Mouse (Mus musculus) CH12.LX (cell line): ENCODE results near the gene Tarbp1. TPM values are rescaled to one million over a fixed set of nuclear protein-coding genes. Genes with fewer than 3 reads are reported as not detected.

Experiments
- DNase-seq: peaks from one replicate; pipeline ENCODE4 v3.0.0-alpha.2; 2013; ENCODE audit errors: extremely low read depth
- H3K27ac ChIP-seq: 2 replicates; pipeline ENCODE4 v1.5.1; 2012; ENCODE audit warnings: low read depth, mild to moderate bottlenecking, control low read depth, moderate library complexity; ENCODE audit not compliant: insufficient read depth
- H3K27me3 ChIP-seq: replicated peaks from 2 replicates; pipeline ENCODE3; 2012; ENCODE audit warnings: inconsistent platforms
- H3K36me3 ChIP-seq, 2 experiments: replicated peaks in 1 of 2; 2 replicates each; pipeline versions ENCODE3 to v1.6.1; 2012; ENCODE audit warnings: inconsistent platforms in 1 of 2, low read length in 1 of 2, mild to moderate bottlenecking in 1 of 2, mixed read lengths in 1 of 2, moderate library complexity in 1 of 2; ENCODE audit not compliant: control insufficient read depth in 1 of 2, insufficient read depth in 1 of 2
- H3K4me1 ChIP-seq, 2 experiments: 2 replicates each; pipeline ENCODE4 v1.6.1; 2012; ENCODE audit warnings: inconsistent platforms in 1 of 2, moderate library complexity in 1 of 2; ENCODE audit not compliant: insufficient read depth in 2 of 2, control insufficient read depth in 1 of 2
- H3K4me2 ChIP-seq: 2 replicates; pipeline ENCODE4 v1.6.1; 2012; ENCODE audit warnings: low read depth, mild to moderate bottlenecking, control low read depth; ENCODE audit not compliant: poor library complexity, insufficient read depth, severe bottlenecking
- H3K4me3 ChIP-seq, 3 experiments: fragments of 150-350 bp in 1 of 3; sonication (generic) in 1 of 3; replicated peaks in 1 of 3; 2 replicates each; pipeline versions ENCODE3 to v1.5.1; 2011 to 2012; ENCODE audit warnings: low read depth in 2 of 3, low read length in 2 of 3, mild to moderate bottlenecking in 2 of 3, moderate library complexity in 2 of 3, control low read depth in 1 of 3, improper control_type of control experiment in 1 of 3, inconsistent platforms in 1 of 3, mixed read lengths in 1 of 3; ENCODE audit not compliant: poor library complexity in 1 of 3
- H3K79me2 ChIP-seq: replicated peaks from 2 replicates; pipeline ENCODE4 v1.6.1; 2012; ENCODE audit warnings: mild to moderate bottlenecking, moderate library complexity; ENCODE audit not compliant: control insufficient read depth, poor library complexity, insufficient read depth, severe bottlenecking; ENCODE audit errors: extremely low read depth
- H3K9ac ChIP-seq: 2 replicates; pipeline ENCODE4 v1.6.1; 2012; ENCODE audit warnings: low read depth, mild to moderate bottlenecking, control low read depth, moderate library complexity; ENCODE audit not compliant: insufficient read depth
- H3K9me3 ChIP-seq: replicated peaks from 2 replicates; pipeline ENCODE3; 2012; ENCODE audit warnings: low read length, inconsistent platforms, mixed read lengths
- CHD2 ChIP-seq: IDR thresholded peaks from 2 replicates; pipeline ENCODE4 v1.6.1; 2011; ENCODE audit warnings: low read length, improper control_type of control experiment
- E2F4 ChIP-seq: IDR thresholded peaks from 2 replicates; pipeline ENCODE4 v1.6.1; 2011; ENCODE audit warnings: low read depth, low read length, improper control_type of control experiment; ENCODE audit not compliant: insufficient replicate concordance
- GABPA ChIP-seq: IDR thresholded peaks from 2 replicates; pipeline ENCODE4 v1.6.1; 2012; ENCODE audit warnings: low read depth, low read length, improper control_type of control experiment, inconsistent platforms; ENCODE audit not compliant: insufficient replicate concordance
- JUN ChIP-seq: IDR thresholded peaks from 2 replicates; pipeline ENCODE4 v1.6.1; 2011; ENCODE audit warnings: low read depth, mild to moderate bottlenecking, low read length, improper control_type of control experiment, moderate library complexity; ENCODE audit not compliant: insufficient read depth
- JUND ChIP-seq: conservative IDR thresholded peaks from 2 replicates; pipeline ENCODE4 v1.6.1; 2011; ENCODE audit warnings: low read depth, low read length, improper control_type of control experiment
- KAT2A ChIP-seq: IDR thresholded peaks from 2 replicates; pipeline ENCODE4 v1.6.1; 2012; ENCODE audit warnings: low read length, improper control_type of control experiment, inconsistent platforms; ENCODE audit not compliant: insufficient replicate concordance
- MAFK ChIP-seq: IDR thresholded peaks from 2 replicates; pipeline ENCODE4 v1.6.1; 2011; ENCODE audit warnings: low read length, improper control_type of control experiment; ENCODE audit not compliant: insufficient replicate concordance
- MAX ChIP-seq: IDR thresholded peaks from 2 replicates; pipeline ENCODE4 v1.6.1; 2011; ENCODE audit warnings: low read length, improper control_type of control experiment
- MXI1 ChIP-seq: IDR thresholded peaks from 2 replicates; pipeline ENCODE4 v1.6.1; 2011; ENCODE audit warnings: mild to moderate bottlenecking, low read depth, low read length, improper control_type of control experiment
- NELFE ChIP-seq: IDR thresholded peaks from 2 replicates; pipeline ENCODE4 v1.6.1; 2011; ENCODE audit warnings: low read depth, low read length, improper control_type of control experiment
- POLR2A ChIP-seq: IDR thresholded peaks from 2 replicates; pipeline ENCODE4 v1.6.1; 2011; ENCODE audit warnings: low read depth, mild to moderate bottlenecking, improper control_type of control experiment, low read length
- RCOR1 ChIP-seq: conservative IDR thresholded peaks from 2 replicates; pipeline ENCODE4 v1.6.1; 2012; ENCODE audit warnings: low read depth, mild to moderate bottlenecking, inconsistent platforms, low read length, improper control_type of control experiment
- USF1 ChIP-seq: IDR thresholded peaks from 2 replicates; pipeline ENCODE4 v1.6.1; 2014; ENCODE audit warnings: low read depth, mild to moderate bottlenecking, inconsistent platforms, low read length, improper control_type of control experiment
- ZMIZ1 ChIP-seq: IDR thresholded peaks from 2 replicates; pipeline ENCODE4 v1.6.1; 2012; ENCODE audit warnings: low read depth, mild to moderate bottlenecking, inconsistent platforms, low read length, improper control_type of control experiment
- ZNF384 ChIP-seq: IDR thresholded peaks from 2 replicates; pipeline ENCODE4 v1.6.1; 2012; ENCODE audit warnings: low read depth, low read length, improper control_type of control experiment, inconsistent platforms
- dilution Hi-C: fragments of 300-500 bp; cut with MboI; formaldehyde crosslinking; loops from 2 replicates; pipeline ENCODE4 v1.14.3; 2020; ENCODE audit warnings: low sequenced_read_pairs; ENCODE audit not compliant: extremely low pct_unique_long_range_greater_than_20kb, extremely low pct_ligation_motif_present
- in situ Hi-C: fragments of 300-500 bp; cut with MboI; formaldehyde crosslinking; loops from 3 replicates; pipeline ENCODE4 v1.14.3; 2019; ENCODE audit warnings: low sequenced_read_pairs, low pct_ligation_motif_present, low pct_unique_long_range_greater_than_20kb, mixed read lengths
- polyA plus RNA-seq: library from polyadenylated mRNA; unstranded; fragments of >175 nt; gene quantifications from 2 replicates; pipeline ENCODE4 v1.2.1, GENCODE M21; 2012; ENCODE audit warnings: low read depth; ENCODE audit not compliant: insufficient read length
- total RNA-seq, 2 experiments: library from RNA; depleted of rRNA; stranded (reverse); fragments of 300-350 nt in 1 of 2; fragments of >200 nt in 1 of 2; gene quantifications; 2 replicates each; pipeline ENCODE4 v1.2.3; 2012 to 2014

Tarbp1 gene
- total and polyA plus RNA-seq, 3 experiments = 10.3 to 10.7 (median 10.4) TPM

GRCm38 (mm10) chr8:126508221-126508620 is 33.4 kb upstream of the Tarbp1 start:
- H3K79me2 ChIP-seq = no peaks in the 10 kb centered on the region
- H3K36me3 ChIP-seq = no peaks in the 10 kb centered on the region
- H3K4me1 ChIP-seq = peaks cover 0 to 5% of the 10 kb centered on the region in 2 experiments; a peak in 2 of 4 replicates
- no peaks in the 10 kb centered on the region for H3K27me3 ChIP-seq
- H3K9ac ChIP-seq = no peak overlapping the region
- no peak overlapping the region for H3K4me2 ChIP-seq
- H3K4me3 ChIP-seq = no peak overlapping the region
- no peak for DNase-seq
- dilution Hi-C loops = no loop called here
- peaks cover 9% of the 10 kb centered on the region for H3K9me3 ChIP-seq
- no peak for TF ChIP-seq ZNF384
- no peak for TF ChIP-seq MAFK
- TF ChIP-seq GABPA = no peak
- no peak for TF ChIP-seq ZMIZ1
- TF ChIP-seq KAT2A = no peak
- no peak for TF ChIP-seq NELFE
- no peak for TF ChIP-seq USF1
- TF ChIP-seq RCOR1 = no peak
- TF ChIP-seq POLR2A = no peak
- TF ChIP-seq JUND = no peak
- TF ChIP-seq, all 38 proteins: peak for 0
- in situ Hi-C loops = no loop called here
- H3K27ac ChIP-seq = no peak overlapping the region

GRCm38 (mm10) chr8:126504492-126505182 is 29.8 kb upstream of the Tarbp1 start:
- Histone ChIP-seq H3K27me3 (no peaks in the 10 kb centered on the region), H3K9me3 (peaks cover 6% of the 10 kb centered on the region), H3K4me1 (peaks cover 13 to 19% of the 10 kb centered on the region in 2 experiments), H3K27ac (no peak overlapping the region), H3K9ac (no peak overlapping the region), H3K4me3 (no peak overlapping the region), H3K4me2 (no peak overlapping the region), H3K79me2 (no peaks in the 10 kb centered on the region), H3K36me3 (no peaks in the 10 kb centered on the region)
- TF ChIP-seq JUN (no peak), POLR2A (no peak), MAX (no peak), MXI1 (no peak), E2F4 (no peak), CHD2 (no peak), RCOR1 (no peak), MAFK (no peak), KAT2A (no peak)
- dilution Hi-C loops (no loop called here), in situ Hi-C loops (no loop called here)
- DNase-seq = no peak
